ENCODE assay signal across 8 mouse cellular contexts in genomic region chr9:101076095-101076875, GRCm38 (mm10). TPM values are rescaled to one million over a fixed set of nuclear protein-coding genes. Genes with fewer than 3 reads are reported as not detected.
DNase-seq lines count a peak whose midpoint lies in the region; ATAC-seq and TF ChIP-seq lines count a peak whose summit lies in the region.

No protein-coding gene starts in this region.

- H3K4me3 ChIP-seq in heart, embryonic 11.5 days (ENCODE audit: low read depth, low read length) = peak overlapping the region; percentile 98
- peak overlapping the region; percentile 96 for H3K4me3 ChIP-seq in limb, embryonic 12.5 days (replicated peaks)
- peak overlapping the region; percentile 74 for H3K4me3 ChIP-seq in midbrain, postnatal 0 days (ENCODE audit: low read depth, low read length)

- DNase-seq in kidney, adult 18-20 months = peak; percentile 45
- no peak for DNase-seq in kidney, adult 11 months
- DNase-seq in brain, adult 2 months (ENCODE audit: low read depth, low spot score) = peak; percentile 65
- no peak for DNase-seq in midbrain, postnatal 0 days (ENCODE audit: low spot score)
- no peak for DNase-seq in right cerebral cortex, postnatal 36 days (ENCODE audit: low spot score in 2 of 2)
- no peak for DNase-seq in layer of hippocampus, adult 9-11 months

- H3K27ac ChIP-seq in heart, embryonic 11.5 days (ENCODE audit: low read depth, low read length) = 0 out of 2 replicates have a peak overlapping the region, but pooled peaks have one; percentile 7
- H3K27ac ChIP-seq in limb, embryonic 12.5 days = no peak overlapping the region
- no peak overlapping the region for H3K27ac ChIP-seq in midbrain, postnatal 0 days (ENCODE audit: low read depth, low read length)

- ATAC-seq in heart, embryonic 11.5 days (replicated peaks; ENCODE audit: insufficient number of reproducible peaks, low FRiP score, low TSS enrichment) = no peak
- ATAC-seq in limb, embryonic 12.5 days (ENCODE audit: insufficient number of reproducible peaks, insufficient read depth, low FRiP score, low TSS enrichment, low read depth) = no peak
- ATAC-seq in midbrain, postnatal 0 days (ENCODE audit: low FRiP score) = no peak

- peak overlapping the region; percentile 89 for H3K4me2 ChIP-seq in heart, embryonic 11.5 days
- H3K4me2 ChIP-seq in limb, embryonic 12.5 days = peak overlapping the region; percentile 78
- peak overlapping the region; percentile 88 for H3K4me2 ChIP-seq in midbrain, postnatal 0 days (ENCODE audit: low read depth, low read length, poor library complexity, severe bottlenecking)

- no peaks in the 10 kb centered on the region for H3K36me3 ChIP-seq in heart, embryonic 11.5 days (ENCODE audit: control insufficient read depth, insufficient read depth, low read length)
- H3K36me3 ChIP-seq in limb, embryonic 12.5 days = no peaks in the 10 kb centered on the region; the same call in 1 of the 2 replicates
- no peaks in the 10 kb centered on the region for H3K36me3 ChIP-seq in midbrain, postnatal 0 days (ENCODE audit: insufficient read depth, low read length)

- 2% methylated on average over 18 of the region's 18 CpGs for WGBS in heart, embryonic 11.5 days (ENCODE audit: insufficient replicate concordance)
- 2% methylated on average over 18 of the region's 18 CpGs for WGBS in limb, embryonic 12.5 days
- under 1% methylated on average over 18 of the region's 18 CpGs for WGBS in midbrain, postnatal 0 days

- H3K27me3 ChIP-seq in heart, embryonic 11.5 days (ENCODE audit: control insufficient read depth, insufficient read depth, low read length) = no peaks in the 10 kb centered on the region
- no peaks in the 10 kb centered on the region for H3K27me3 ChIP-seq in limb, embryonic 12.5 days
- H3K27me3 ChIP-seq in midbrain, postnatal 0 days (ENCODE audit: insufficient read depth, low read length) = no peaks in the 10 kb centered on the region

- no peaks in the 10 kb centered on the region for H3K9me3 ChIP-seq in heart, embryonic 11.5 days (replicated peaks; ENCODE audit: control insufficient read depth, low read length)
- H3K9me3 ChIP-seq in limb, embryonic 12.5 days = no peaks in the 10 kb centered on the region
- no peaks in the 10 kb centered on the region for H3K9me3 ChIP-seq in midbrain, postnatal 0 days (ENCODE audit: low read length)

- no peak for TF ChIP-seq CTCF in midbrain, postnatal 0 days (IDR thresholded peaks at IDR 0.05)

- H3K9ac ChIP-seq in heart, embryonic 11.5 days (ENCODE audit: low read depth, low read length) = peak overlapping the region; percentile 99
- H3K9ac ChIP-seq in limb, embryonic 12.5 days (replicated peaks) = peak overlapping the region; percentile 97
- peak overlapping the region; percentile 99 for H3K9ac ChIP-seq in midbrain, postnatal 0 days (replicated peaks; ENCODE audit: low read length, poor library complexity, severe bottlenecking)

- peaks cover 16% of the 10 kb centered on the region for H3K4me1 ChIP-seq in heart, embryonic 11.5 days (ENCODE audit: control insufficient read depth, insufficient read depth, low read length)
- H3K4me1 ChIP-seq in limb, embryonic 12.5 days (replicated peaks) = peaks cover 35% of the 10 kb centered on the region
- H3K4me1 ChIP-seq in midbrain, postnatal 0 days (ENCODE audit: insufficient read depth, low read length) = peaks cover 12% of the 10 kb centered on the region

RNA-seq across cellular contexts. Expression of gene Msl2, which starts 2.4 kb away (rescaled TPM):
- 3.3 and 3.8 TPM in 2 replicates for polyA plus RNA-seq in heart, embryonic 11.5 days (2014; fragmentation: Nextera tagmentation; extraction: Ambion mirVana)
- 8.9 and 10.6 TPM in 2 replicates for polyA plus RNA-seq in limb, embryonic 12.5 days (2016; fragmentation: Nextera tagmentation; extraction: Ambion mirVana)
- 38.5 and 42.0 TPM in 2 replicates for total RNA-seq in midbrain, postnatal 0 days (2014; rRNA removed)
- 3.3 and 4.1 TPM in 2 replicates for polyA plus RNA-seq in midbrain, postnatal 0 days (2015; fragmentation: Nextera tagmentation; extraction: Ambion mirVana)

RNA-seq across cellular contexts. Expression of gene Pccb, which starts 41.6 kb away (rescaled TPM):
- 17.8 and 20.3 TPM in 2 replicates for polyA plus RNA-seq in heart, embryonic 11.5 days (2014; fragmentation: Nextera tagmentation; extraction: Ambion mirVana)
- 21.4 and 21.9 TPM in 2 replicates for polyA plus RNA-seq in limb, embryonic 12.5 days (2016; fragmentation: Nextera tagmentation; extraction: Ambion mirVana)
- 50.7 and 58.1 TPM in 2 replicates for total RNA-seq in midbrain, postnatal 0 days (2014; rRNA removed)
- polyA plus RNA-seq in midbrain, postnatal 0 days (2015; fragmentation: Nextera tagmentation; extraction: Ambion mirVana) = 32.5 and 33.5 TPM in 2 replicates

Comparison
In these comparisons a context has a peak if more than half of its experiments do, and no peak if none do; other contexts are left out.
1. DNase-seq: peak in kidney, adult 18-20 months (single experiment) and brain, adult 2 months (single experiment); none in kidney, adult 11 months (single experiment), midbrain, postnatal 0 days (single experiment), right cerebral cortex, postnatal 36 days (0 of 2) and layer of hippocampus, adult 9-11 months (single experiment).
2. Peak in every context shown above with its lines, with median percentiles within 50 percentile points of each other: H3K4me2 ChIP-seq, H3K4me3 ChIP-seq and H3K9ac ChIP-seq.